Mouse (Mus musculus) forebrain, embryonic 13.5 days (tissue): ENCODE results near the gene Krcc1. TPM values are rescaled to one million over a fixed set of nuclear protein-coding genes. Genes with fewer than 3 reads are reported as not detected.
A peak's percentile ranks its signal among the peaks of the same experiment; 100 is the strongest.
"Not testable (repeated sequence)": the region's sequence is repeated elsewhere in the genome, so short reads cannot be mapped to it uniquely, and the experiment has no call there.

Experiments used
- ATAC-seq: fragments of 200-750 bp; cut with Nextera tagmentation; 2 replicates; pipeline ENCODE4 v1.8.0; 2017
- H3K27ac ChIP-seq: fragments of 300-500 bp; sonication (generic); 2 replicates; pipeline ENCODE4 v1.5.1; 2015; ENCODE audit warnings: inconsistent platforms, mild to moderate bottlenecking, moderate library complexity
- H3K27me3 ChIP-seq: fragments of 300-500 bp; sonication (generic); 2 replicates; pipeline ENCODE4 v1.6.1; 2015; ENCODE audit warnings: mild to moderate bottlenecking, inconsistent platforms
- H3K36me3 ChIP-seq: fragments of 300-500 bp; sonication (generic); 2 replicates; pipeline ENCODE4 v1.6.1; 2015; ENCODE audit warnings: mild to moderate bottlenecking, inconsistent platforms; ENCODE audit not compliant: poor library complexity, severe bottlenecking
- H3K4me1 ChIP-seq: fragments of 300-500 bp; sonication (generic); 2 replicates; pipeline ENCODE4 v1.6.1; 2015; ENCODE audit warnings: inconsistent platforms
- H3K4me2 ChIP-seq: fragments of 300-500 bp; sonication (generic); 2 replicates; pipeline ENCODE4 v1.6.1; 2015; ENCODE audit warnings: inconsistent platforms, mild to moderate bottlenecking, moderate library complexity
- H3K4me3 ChIP-seq: fragments of 300-500 bp; sonication (generic); 2 replicates; pipeline ENCODE4 v1.5.1; 2015; ENCODE audit warnings: mild to moderate bottlenecking, inconsistent platforms
- H3K9ac ChIP-seq: fragments of 300-500 bp; sonication (generic); 2 replicates; pipeline ENCODE4 v1.6.1; 2015; ENCODE audit warnings: mild to moderate bottlenecking, inconsistent platforms
- H3K9me3 ChIP-seq: fragments of 300-500 bp; sonication (generic); replicated peaks from 2 replicates; pipeline ENCODE4 v1.6.1; 2016; ENCODE audit warnings: inconsistent platforms
- WGBS: fragments of 180-500 bp; shearing (Covaris S2); methylation state at CpG from one replicate; pipeline ENCODE4 v1.1.7; 2015; 5-methylcytosine and 5-hydroxymethylcytosine counted together
- polyA plus RNA-seq: library from polyadenylated mRNA; unstranded; fragments of >200 nt; fragmentation: Nextera tagmentation; extraction: Ambion mirVana; gene quantifications from 2 replicates; pipeline ENCODE4 v1.2.1, GENCODE M21; 2015

Krcc1 gene
- polyA plus RNA-seq, 1 experiment from 2014 or later = 24.3 TPM

- 71% methylated on average over 7 of the region's 7 CpGs for WGBS
- Histone ChIP-seq H3K27ac (no peak overlapping the region), H3K36me3 (no peaks in the 10 kb centered on the region), H3K4me2 (no peak overlapping the region), H3K4me3 (no peak overlapping the region), H3K9me3 (no peaks in the 10 kb centered on the region), H3K27me3 (no peaks in the 10 kb centered on the region), H3K4me1 (peaks cover 8% of the 10 kb centered on the region), H3K9ac (no peak overlapping the region)
- ATAC-seq = no peak
Measured at GRCm38 (mm10) chr6:71268929-71269685, 2.4 kb upstream of the Krcc1 start.

GRCm38 (mm10) chr6:71269686-71270050, 1.8 kb upstream of the Krcc1 start:
- not testable (repeated sequence) for H3K4me1 ChIP-seq, H3K4me3 ChIP-seq, H3K27me3 ChIP-seq, H3K9me3 ChIP-seq, H3K4me2 ChIP-seq, ATAC-seq, H3K36me3 ChIP-seq, H3K9ac ChIP-seq, H3K27ac ChIP-seq
- WGBS = 96% methylated on average over 6 of the region's 6 CpGs

GRCm38 (mm10) chr6:71270301-71271056, 998 bp upstream of the Krcc1 start:
- Histone ChIP-seq H3K9ac (peak overlapping the region; percentile 97), H3K4me1 (peaks cover 8% of the 10 kb centered on the region), H3K9me3 (no peaks in the 10 kb centered on the region), H3K4me2 (peak overlapping the region; percentile 74), H3K4me3 (peak overlapping the region; percentile 90), H3K27ac (0 out of 2 replicates have a peak overlapping the region, but pooled peaks have one; percentile 92), H3K36me3 (no peaks in the 10 kb centered on the region), H3K27me3 (no peaks in the 10 kb centered on the region)
- 26% methylated on average over 14 of the region's 14 CpGs for WGBS
- peak; percentile 4; the same call in 1 of the 2 replicates for ATAC-seq

GRCm38 (mm10) chr6:71271057-71271388, 454 bp upstream of the Krcc1 start:
- peak overlapping the region; percentile 90 for H3K4me3 ChIP-seq
- ATAC-seq = peak; percentile 65
- no peaks in the 10 kb centered on the region for H3K36me3 ChIP-seq
- 3% methylated on average over 8 of the region's 8 CpGs for WGBS
- peak overlapping the region; percentile 92 for H3K27ac ChIP-seq
- H3K4me1 ChIP-seq = peaks cover 8% of the 10 kb centered on the region
- H3K9me3 ChIP-seq = no peaks in the 10 kb centered on the region
- no peaks in the 10 kb centered on the region for H3K27me3 ChIP-seq
- peak overlapping the region; percentile 74 for H3K4me2 ChIP-seq
- H3K9ac ChIP-seq = peak overlapping the region; percentile 97

GRCm38 (mm10) chr6:71272316-71272741, 852 bp downstream of the Krcc1 start:
- ATAC-seq = no peak
- Histone ChIP-seq H3K4me3 (peak overlapping the region; percentile 90), H3K9me3 (no peaks in the 10 kb centered on the region), H3K9ac (peak overlapping the region; percentile 97), H3K27ac (peak overlapping the region; percentile 92), H3K36me3 (no peaks in the 10 kb centered on the region), H3K4me2 (peak overlapping the region; percentile 74), H3K27me3 (no peaks in the 10 kb centered on the region), H3K4me1 (peaks cover 8% of the 10 kb centered on the region)
- WGBS = 0% methylated on average over 11 of the region's 11 CpGs

- Histone ChIP-seq H3K9me3 (no peaks in the 10 kb centered on the region), H3K4me3 (no peak overlapping the region), H3K4me1 (peaks cover 8% of the 10 kb centered on the region), H3K4me2 (no peak overlapping the region), H3K9ac (no peak overlapping the region), H3K27ac (no peak overlapping the region), H3K27me3 (no peaks in the 10 kb centered on the region), H3K36me3 (no peaks in the 10 kb centered on the region)
- 91% methylated on average over 1 of the region's 1 CpGs for WGBS
- no peak for ATAC-seq
Measured at GRCm38 (mm10) chr6:71273715-71274114, 2.2 kb downstream of the Krcc1 start.

- Histone ChIP-seq H3K4me1 (peaks cover 8% of the 10 kb centered on the region), H3K9me3 (no peaks in the 10 kb centered on the region), H3K4me3 (no peak overlapping the region), H3K27me3 (no peaks in the 10 kb centered on the region), H3K4me2 (no peak overlapping the region), H3K9ac (no peak overlapping the region), H3K36me3 (no peaks in the 10 kb centered on the region), H3K27ac (no peak overlapping the region)
- no peak for ATAC-seq
- 86% methylated on average over 1 of the region's 1 CpGs for WGBS
Measured at GRCm38 (mm10) chr6:71274621-71275020, 3.1 kb downstream of the Krcc1 start.

GRCm38 (mm10) chr6:71279418-71279817, 7.9 kb downstream of the Krcc1 start:
- no peaks in the 10 kb centered on the region for H3K27me3 ChIP-seq
- ATAC-seq = no peak

GRCm38 (mm10) chr6:71293509-71293908, 22.0 kb downstream of the Krcc1 start:
- Histone ChIP-seq H3K4me2 (no peak overlapping the region), H3K4me3 (no peak overlapping the region), H3K27me3 (no peaks in the 10 kb centered on the region), H3K9me3 (no peaks in the 10 kb centered on the region), H3K27ac (no peak overlapping the region), H3K36me3 (no peaks in the 10 kb centered on the region), H3K9ac (no peak overlapping the region), H3K4me1 (no peaks in the 10 kb centered on the region)
- no peak for ATAC-seq
- 85% methylated on average over 14 of the region's 14 CpGs for WGBS

More at GRCm38 (mm10) chr6:71279418-71279817, 7.9 kb downstream of the Krcc1 start:
- Histone ChIP-seq H3K4me3 (no peak overlapping the region), H3K27ac (no peak overlapping the region), H3K4me2 (no peak overlapping the region), H3K9ac (no peak overlapping the region), H3K4me1 (no peaks in the 10 kb centered on the region), H3K36me3 (peaks cover 4% of the 10 kb centered on the region), H3K9me3 (no peaks in the 10 kb centered on the region)
- 63% methylated on average over 1 of the region's 1 CpGs for WGBS

- H3K4me1 ChIP-seq = no peaks in the 10 kb centered on the region
- H3K9ac ChIP-seq = no peak overlapping the region
- ATAC-seq = no peak
- no peak overlapping the region for H3K4me3 ChIP-seq
- no peak overlapping the region for H3K27ac ChIP-seq
- H3K9me3 ChIP-seq = no peaks in the 10 kb centered on the region
- no peaks in the 10 kb centered on the region for H3K36me3 ChIP-seq
- H3K27me3 ChIP-seq = no peaks in the 10 kb centered on the region
- 79% methylated on average over 6 of the region's 6 CpGs for WGBS
- H3K4me2 ChIP-seq = no peak overlapping the region
Measured at GRCm38 (mm10) chr6:71295303-71295702, 23.8 kb downstream of the Krcc1 start.

GRCm38 (mm10) chr6:71298051-71298450, 26.6 kb downstream of the Krcc1 start:
- Histone ChIP-seq H3K4me3 (no peak overlapping the region), H3K9ac (no peak overlapping the region), H3K27me3 (no peaks in the 10 kb centered on the region), H3K4me2 (no peak overlapping the region), H3K36me3 (no peaks in the 10 kb centered on the region), H3K9me3 (no peaks in the 10 kb centered on the region), H3K4me1 (no peaks in the 10 kb centered on the region), H3K27ac (no peak overlapping the region)
- 69% methylated on average over 2 of the region's 2 CpGs for WGBS
- ATAC-seq = no peak

- H3K9me3 ChIP-seq = no peaks in the 10 kb centered on the region
- H3K36me3 ChIP-seq = no peaks in the 10 kb centered on the region
- H3K4me3 ChIP-seq = no peak overlapping the region
- no peak overlapping the region for H3K4me2 ChIP-seq
- ATAC-seq = no peak
- no peaks in the 10 kb centered on the region for H3K4me1 ChIP-seq
- H3K27me3 ChIP-seq = no peaks in the 10 kb centered on the region
- H3K9ac ChIP-seq = no peak overlapping the region
- WGBS = 26% methylated on average over 3 of the region's 3 CpGs
- no peak overlapping the region for H3K27ac ChIP-seq
Measured at GRCm38 (mm10) chr6:71298751-71299150, 27.3 kb downstream of the Krcc1 start.
